Mouse (Mus musculus): Measurements from ENCODE around the gene Anapc4. TPM values are rescaled to one million over a fixed set of nuclear protein-coding genes. Genes with fewer than 3 reads are reported as not detected.

Anapc4 gene
- polyA plus RNA-seq (2017; shearing (Covaris generic)): 85.2 TPM

DNA sequence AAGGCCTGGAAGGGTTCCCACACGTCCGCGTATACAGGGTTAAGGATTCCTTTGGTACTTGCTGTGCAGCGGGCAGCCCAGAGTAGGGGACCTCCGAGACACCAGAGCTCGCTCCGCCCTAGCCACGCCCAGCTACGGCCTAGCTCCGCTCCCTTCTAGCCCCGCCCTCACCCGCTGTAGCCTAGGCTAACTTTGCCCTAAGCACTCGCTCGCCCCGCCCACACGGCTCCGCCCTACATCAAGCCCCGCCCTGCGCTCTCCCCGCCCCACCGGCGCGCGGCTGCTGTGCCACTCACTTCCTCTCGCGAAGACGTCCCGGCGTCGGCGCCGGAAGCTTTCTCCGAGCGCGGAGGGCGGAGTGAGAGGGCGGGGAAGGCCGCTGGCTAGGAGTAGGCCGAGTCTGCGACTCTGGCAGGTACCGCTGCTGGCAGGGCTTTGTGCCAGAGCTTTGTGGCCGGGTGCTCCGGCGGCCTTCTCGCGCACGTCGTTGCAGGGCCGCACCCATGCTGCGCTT lies at the start of gene Anapc4:
TSS of gene Anapc4 (plus strand) at position 252 of the 514 bp plus-strand sequence.

Other genes starting within 250 kb of the Anapc4 start
- 14.1 TPM for gene Sepsecs, start 164.3 kb upstream of the Anapc4 start, polyA plus RNA-seq (2017; shearing (Covaris generic))
- 0.74 TPM for gene Pi4k2b, start 92.4 kb upstream of the Anapc4 start, polyA plus RNA-seq (2017; shearing (Covaris generic))
- gene Zcchc4, start 58.6 kb upstream of the Anapc4 start, polyA plus RNA-seq (2017; shearing (Covaris generic)): 25.2 TPM
- gene Slc34a2, start 204.1 kb downstream of the Anapc4 start, polyA plus RNA-seq (2017; shearing (Covaris generic)): not detected

Data from CD4-positive, CD25-positive, alpha-beta regulatory T cell, adult 9 weeks (primary cell).